Mouse (Mus musculus) layer of hippocampus, adult 8-10 months (tissue): ENCODE data around the gene Tmem94. TPM values are rescaled to one million over a fixed set of nuclear protein-coding genes. Genes with fewer than 3 reads are reported as not detected.

ENCODE experiments used
- DNase-seq, 2 experiments: peaks; one replicate each; pipeline ENCODE4 v3.0.0; 2022; ENCODE audit warnings: low spot score in 2 of 2
- total RNA-seq, 4 experiments: library from RNA; stranded (reverse); gene quantifications; 2 replicates each; pipeline ENCODE4 v1.2.4; 2022

Gene Tmem94
- total RNA-seq, 4 experiments from 2014 or later, result 49.7 to 64.2 (median 52.3) TPM

DNA sequence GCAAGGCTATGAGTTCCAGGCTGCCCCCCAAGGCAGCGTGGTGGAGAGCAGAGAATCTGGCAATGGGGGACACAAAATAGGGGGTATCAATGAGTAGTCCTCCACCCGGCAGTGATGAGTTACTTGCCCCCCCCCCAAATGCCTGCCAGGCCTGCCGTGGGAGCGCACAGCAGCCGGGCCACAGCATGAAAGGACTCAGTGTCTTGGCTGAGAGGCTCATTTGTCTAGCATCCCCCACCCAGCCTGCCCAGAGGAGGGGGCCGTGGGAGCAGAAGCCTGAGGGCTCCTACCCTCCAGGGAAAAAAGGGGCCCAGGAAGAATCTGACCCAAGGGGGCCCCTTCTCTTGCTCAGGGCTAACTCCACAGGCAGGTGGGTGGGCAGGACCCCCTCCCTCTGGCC, 42.1 kb downstream of the Tmem94 start:
- no peak for DNase-seq

- no peak for DNase-seq
These were observed 42.7 kb downstream of the Tmem94 start for GRCm38 (mm10) chr11:115807971-115808370.

DNA sequence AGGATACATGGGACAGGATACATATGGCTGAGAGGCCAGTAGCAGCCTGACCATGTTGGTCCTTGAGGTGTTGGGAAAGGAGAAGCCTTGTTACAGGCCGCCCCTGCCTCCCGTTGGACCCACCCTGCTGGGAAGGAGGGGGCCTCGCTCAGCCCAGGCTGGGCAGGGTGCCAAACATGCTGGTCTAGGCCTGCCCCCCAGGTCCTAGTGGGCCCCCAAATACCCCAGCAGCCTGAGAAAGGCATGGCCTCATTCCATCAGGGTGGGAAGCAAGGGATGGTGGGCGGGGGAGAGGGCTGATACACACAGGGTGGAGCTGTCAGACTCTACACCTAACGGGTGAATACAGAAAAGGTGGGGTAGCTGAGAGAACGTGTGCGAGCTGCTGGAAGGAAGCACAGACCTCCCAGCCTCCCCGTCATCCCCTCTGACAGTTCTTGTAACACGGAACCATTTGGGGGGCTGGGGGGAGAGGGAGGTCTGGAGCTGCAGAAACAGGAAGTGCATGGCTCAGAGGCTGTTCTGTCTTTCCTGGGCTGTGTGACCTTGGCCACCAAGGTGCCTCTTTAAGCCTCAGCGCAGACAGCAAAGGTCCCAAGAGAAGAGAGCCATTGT, 43.6 kb downstream of the Tmem94 start:
- no peak for DNase-seq

DNA sequence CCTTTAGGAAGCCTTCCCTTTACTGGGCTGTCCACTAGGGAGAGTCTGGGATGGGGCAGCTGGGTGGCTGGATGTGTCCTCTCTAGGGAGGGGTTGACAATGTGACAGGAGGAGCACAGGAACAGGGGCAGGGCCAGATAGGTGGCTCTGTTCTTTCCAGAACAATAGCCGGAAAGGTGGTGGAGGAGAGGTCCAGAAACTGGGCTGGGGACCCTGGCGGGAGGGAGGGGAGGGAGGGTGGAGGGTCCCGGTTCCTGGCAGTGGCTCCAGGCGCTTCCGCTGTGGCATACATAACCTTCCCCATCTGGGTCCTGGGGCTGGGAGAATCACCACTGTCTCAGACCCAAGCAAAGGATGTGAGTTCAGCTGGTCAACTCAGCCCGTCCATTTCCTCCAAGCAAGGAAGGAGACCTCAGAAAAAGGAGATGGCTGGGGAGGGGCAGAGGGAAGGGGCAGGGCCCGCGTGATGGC, 44.1 kb downstream of the Tmem94 start:
- DNase-seq, result no peak

GRCm38 (mm10) chr11:115810377-115810776, 45.1 kb downstream of the Tmem94 start:
- no peak for DNase-seq

- no peak for DNase-seq
These were observed 46.3 kb downstream of the Tmem94 start for GRCm38 (mm10) chr11:115811381-115812093.

DNA sequence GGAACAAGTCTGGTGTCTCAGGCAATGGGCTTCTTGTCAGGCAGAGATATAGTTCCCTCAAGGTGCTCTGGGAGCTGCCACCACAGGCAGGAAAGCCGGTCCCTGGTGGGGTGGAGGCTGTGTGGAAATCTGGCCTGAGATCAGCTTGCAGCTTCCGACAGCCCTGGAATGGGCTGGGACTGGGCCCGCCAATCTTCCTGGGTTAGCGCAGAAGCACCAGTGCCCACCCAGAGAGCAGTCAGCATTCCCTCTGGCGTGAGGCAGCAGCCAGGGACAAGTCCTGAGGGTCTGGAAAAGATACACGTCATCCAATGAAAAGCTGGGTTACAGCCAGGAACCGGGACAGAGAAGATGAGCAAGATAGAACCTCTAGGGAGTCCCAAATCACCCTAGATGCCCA, 46.9 kb downstream of the Tmem94 start:
- DNase-seq, result no peak

GRCm38 (mm10) chr11:115812533-115813420, 47.5 kb downstream of the Tmem94 start:
- no peak for DNase-seq

DNA sequence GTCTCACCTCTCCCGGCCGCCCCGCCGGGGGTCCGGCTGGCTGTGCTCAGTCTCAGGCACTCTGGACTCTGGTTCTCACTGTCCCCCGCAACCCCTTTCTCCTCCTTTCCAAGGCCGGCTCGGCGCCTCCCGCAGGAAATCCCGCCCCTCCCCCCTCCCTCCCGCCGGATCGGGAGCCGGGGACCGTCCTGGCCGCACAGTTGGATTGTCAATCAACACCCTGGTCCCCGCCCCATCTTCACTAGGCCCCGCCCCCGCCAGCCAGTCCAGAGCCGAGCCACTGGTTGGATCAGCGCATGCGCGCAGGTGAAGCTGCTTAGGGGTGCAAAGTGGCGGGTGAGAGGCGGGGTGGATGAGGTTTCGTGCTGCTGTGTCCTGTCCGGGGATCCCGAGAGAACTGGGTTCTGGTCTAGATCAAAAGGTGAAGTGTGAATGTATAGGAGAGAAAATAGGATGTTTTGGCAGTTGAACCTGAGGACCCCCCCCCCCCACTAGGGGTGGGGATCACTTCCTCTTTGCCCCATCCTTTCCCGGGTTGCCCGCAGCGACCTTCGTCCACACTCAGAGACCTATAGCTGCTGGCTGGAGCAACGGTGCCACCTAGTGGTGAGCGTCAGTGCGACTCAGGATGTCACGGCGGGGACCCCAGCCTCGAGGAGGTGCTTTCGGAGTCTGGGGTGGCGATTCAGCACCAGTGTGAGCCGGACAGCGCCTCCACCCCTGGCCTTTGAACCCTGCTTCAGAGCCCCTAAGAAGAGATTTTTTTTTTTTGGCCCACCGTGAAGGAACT, 48.5 kb downstream of the Tmem94 start, which contains the start of gene Caskin2:
Gene Caskin2, minus strand, starts transcription at position 133 of the 790 bp plus-strand sequence.
- peak; percentile 87 to 90 for DNase-seq

- DNase-seq, result peak in 1 of 2 experiments; percentile 74
These were observed 49.6 kb downstream of the Tmem94 start, which contains the start of gene Tsen54 for GRCm38 (mm10) chr11:115814605-115815450. Gene Tsen54, plus strand, starts transcription at chr11:115814724.

DNA sequence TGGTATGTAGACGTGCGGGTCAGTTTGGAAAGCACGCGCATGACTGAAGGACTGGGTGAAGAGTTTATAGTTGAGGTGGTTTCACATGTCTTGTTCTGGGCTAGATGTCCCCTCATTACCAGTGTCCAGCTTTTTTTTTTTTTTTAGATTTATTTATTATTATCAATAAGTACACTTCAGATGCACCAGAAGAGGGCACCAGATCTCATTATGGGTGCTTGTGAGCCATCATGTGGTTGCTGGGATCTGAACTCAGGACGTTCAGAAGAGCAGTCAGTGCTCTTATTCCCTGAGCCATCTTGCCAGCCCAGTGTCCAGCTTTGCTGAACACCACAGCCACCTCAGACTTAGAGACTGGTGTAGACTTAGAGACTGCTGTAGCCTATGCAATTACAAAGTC, 52.1 kb downstream of the Tmem94 start:
- no peak for DNase-seq

DNA sequence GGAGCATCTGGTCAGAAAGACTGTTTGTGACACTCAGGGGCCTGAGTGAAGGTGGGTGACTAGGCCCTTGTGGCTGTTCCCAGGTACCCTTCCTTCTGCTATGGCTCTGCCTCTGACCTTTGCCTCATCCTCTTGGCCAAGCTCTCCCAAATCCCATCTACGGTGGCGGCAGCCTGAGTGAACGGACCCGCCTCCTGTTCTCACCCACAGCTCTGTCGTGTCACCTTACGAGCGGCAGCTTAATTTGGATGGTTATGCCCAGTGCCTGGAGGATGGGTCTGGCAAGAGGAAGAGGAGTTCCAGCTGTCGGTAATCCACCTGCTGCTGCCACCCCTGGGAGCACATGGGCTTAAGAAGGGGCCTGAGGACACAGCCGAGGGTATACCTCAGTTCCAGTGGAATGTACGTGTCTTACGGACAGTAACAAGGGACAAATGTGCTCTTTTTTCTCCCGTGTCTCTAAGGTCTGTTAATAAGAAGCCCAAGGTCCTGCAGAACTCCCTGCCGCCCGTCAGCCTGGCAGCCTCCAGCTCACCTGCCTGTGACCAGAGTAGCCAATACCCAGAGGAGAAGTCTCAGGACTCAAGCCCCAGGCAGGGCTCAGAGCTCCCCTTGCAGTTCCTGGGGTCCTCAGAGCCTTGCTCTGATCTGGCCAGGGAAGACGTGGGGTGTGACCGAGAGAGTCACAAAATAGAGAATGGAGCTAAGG, 54.8 kb downstream of the Tmem94 start:
- no peak for DNase-seq

DNA sequence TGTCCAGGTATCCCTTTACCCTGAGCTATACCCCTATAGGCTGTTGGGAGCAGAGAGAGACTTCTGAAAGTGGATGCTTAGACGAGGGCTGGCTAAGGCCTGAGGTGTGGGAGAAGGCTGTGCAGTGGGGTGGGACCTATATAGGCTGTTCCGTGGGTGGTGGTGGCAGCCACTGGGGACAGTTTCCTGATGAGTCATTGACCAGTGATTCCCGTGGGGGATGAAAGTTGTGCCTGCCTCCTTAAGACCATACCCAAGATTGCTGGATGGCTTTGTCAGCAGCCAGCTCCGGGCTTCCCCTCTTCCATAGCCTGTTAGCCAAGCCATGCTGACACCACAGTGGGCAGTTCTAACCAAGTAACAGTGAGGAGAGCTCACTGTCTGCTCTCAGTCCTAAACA, 55.8 kb downstream of the Tmem94 start:
- no peak for DNase-seq

DNA sequence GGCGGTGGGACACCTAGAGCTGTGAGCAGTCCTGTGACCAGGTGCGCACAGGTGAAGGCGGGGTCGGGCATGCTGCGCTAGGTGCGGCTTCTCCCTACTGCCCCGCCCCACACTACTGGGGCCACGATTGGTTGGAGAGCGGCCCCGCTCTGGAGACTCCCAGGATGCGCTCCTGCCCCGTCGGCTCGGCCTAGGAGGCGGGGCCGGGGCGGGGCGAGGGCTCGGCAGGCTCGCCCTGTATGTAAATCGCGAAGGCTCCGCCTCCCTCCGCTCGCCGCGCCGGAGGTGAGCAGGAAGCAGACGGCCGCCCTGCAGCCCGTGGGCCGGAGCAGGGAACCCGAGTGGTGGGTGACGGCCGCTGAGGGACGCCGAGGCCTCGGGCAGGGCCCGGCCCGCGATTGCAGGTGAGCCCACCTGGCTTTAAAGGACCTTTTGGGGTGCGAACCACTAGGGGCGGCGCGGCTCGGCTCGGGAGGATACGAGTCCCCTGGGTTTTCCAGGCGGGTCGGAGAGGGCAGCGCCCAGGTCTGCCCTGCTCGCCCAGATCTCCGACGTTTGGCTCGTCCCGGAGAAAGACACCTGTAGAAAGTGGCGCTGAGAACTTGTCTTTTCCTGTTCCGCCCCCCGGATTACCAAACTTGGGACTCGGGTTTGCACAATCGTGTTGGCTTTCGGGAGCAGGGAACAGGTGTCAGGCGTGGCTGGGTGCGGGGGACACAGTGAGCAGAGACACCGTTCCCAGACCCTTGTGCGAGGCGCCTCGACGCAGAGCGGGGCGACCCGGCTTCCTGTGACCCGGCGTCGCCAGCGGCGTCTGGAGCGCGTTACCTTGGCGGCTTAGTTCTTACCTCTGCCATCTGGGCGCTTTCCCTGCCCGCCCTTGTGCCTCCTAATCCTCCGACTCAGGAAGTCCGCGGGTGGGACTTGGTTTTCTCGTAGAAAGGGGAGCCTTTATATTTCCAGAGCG, 58.8 kb downstream of the Tmem94 start, which contains the start of gene Llgl2:
Gene Llgl2, plus strand, starts transcription at position 276 of the 967 bp plus-strand sequence.
- DNase-seq, result peak in 1 of 2 experiments; percentile 48

- no peak for DNase-seq
These were observed 59.6 kb downstream of the Tmem94 start for GRCm38 (mm10) chr11:115824813-115825212.

DNA sequence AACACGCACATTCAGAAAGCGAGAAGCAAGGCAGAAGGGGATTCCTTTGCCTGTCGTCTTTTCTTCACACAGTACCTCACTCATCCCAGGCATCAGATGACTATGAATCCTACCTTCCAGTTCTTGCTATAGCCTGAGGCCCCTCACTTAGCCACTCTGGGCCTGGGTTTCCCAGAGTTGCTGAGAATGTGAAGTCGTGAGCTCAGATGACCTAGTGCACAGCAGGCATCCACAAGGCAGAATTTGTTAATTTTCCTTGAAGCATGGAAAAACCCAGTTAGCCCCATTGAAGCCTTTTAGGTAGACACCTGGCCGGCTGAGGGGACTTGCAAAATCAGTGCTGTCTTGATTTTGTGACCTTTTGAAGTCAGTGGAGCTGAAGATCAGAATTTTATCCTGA, 61.3 kb downstream of the Tmem94 start:
- DNase-seq, result no peak

- no peak for DNase-seq
These were observed 62.4 kb downstream of the Tmem94 start for GRCm38 (mm10) chr11:115827624-115828023.

DNA sequence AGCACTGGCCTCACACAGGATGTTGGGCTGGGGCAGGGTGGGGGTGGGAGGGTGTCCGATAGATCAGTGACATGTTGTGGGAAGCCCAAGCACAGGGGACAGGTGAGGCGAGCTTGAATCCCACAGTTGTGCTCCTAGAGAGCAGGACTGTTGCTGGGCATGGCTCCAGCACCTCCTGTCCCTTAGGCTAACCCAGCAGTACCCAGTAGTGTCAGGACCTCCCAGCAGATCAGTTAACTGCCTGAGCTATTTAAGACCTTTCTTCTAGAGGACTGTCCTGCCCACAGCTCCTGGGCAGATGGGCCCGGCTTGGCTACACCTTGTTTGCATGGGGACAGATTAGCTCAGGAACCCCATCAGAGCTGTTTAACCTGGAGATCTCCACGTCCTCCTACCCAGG, 63.8 kb downstream of the Tmem94 start:
- DNase-seq, result no peak
